Mouse (Mus musculus) bone marrow, adult 2 months (tissue): ENCODE results near the gene March9.

Experiments
- CTCF ChIP-seq: fragments of 200-500 bp; IDR thresholded peaks from 2 replicates; pipeline ENCODE4 v1.5.1; 2011; ENCODE audit warnings: low read length, control low read depth; ENCODE audit not compliant: control insufficient read depth, insufficient read depth
- POLR2A ChIP-seq: fragments of 200-500 bp; IDR thresholded peaks from 2 replicates; pipeline ENCODE4 v1.6.1; 2011; ENCODE audit warnings: low read depth, mild to moderate bottlenecking, control low read depth, low read length, borderline replicate concordance; ENCODE audit not compliant: control insufficient read depth

- no peak for TF ChIP-seq CTCF
- TF ChIP-seq POLR2A = 0 out of 2 replicates have a peak, but pooled peaks have one; percentile 4
These were observed 30.8 kb upstream of the March9 start for GRCm38 (mm10) chr10:127090560-127091411.
